Mouse (Mus musculus): ENCODE data around the gene Baiap2.

The Baiap2 gene

DNA sequence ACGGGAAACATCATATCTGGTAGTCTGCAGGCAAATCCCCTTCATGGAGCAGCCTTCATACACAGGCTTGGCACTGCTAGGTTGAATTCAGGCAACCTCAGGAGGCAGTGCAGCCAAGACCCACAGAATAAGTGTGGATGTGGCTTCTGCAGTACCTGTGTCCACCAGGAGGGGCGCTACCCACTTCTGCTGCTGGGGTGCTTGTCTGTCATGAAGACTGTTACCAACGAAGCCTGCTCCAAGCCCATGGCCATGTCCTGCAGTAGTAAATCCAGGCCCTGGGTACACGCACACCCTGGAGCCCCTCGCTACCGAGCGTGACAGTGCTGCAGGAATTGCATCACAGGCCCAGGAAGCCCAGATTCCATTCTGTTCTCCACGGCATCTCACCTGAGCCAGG is 22.7 kb upstream of the Baiap2 start:
- DNase-seq (ENCODE audit: low read depth, low spot score), result no peak

DNA sequence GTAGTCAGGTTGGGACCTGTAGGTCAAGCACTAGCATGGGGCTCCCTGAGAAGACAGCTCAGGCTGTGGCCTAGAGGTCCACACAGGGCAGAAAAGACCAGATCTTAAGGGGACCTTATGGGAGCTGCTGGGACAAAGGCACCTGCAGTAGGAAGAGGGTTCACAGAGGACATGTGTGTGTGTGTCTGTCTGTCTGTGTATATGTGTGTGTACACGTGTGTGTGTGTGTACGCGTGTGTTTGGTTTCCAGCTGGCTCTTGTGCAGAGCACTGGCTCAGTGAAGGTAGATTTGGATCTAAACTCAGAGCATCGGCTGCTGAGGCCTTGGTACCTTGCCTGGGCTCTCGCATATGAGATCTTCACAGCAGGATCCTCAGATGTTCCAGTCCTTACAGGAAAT is 21.9 kb upstream of the Baiap2 start:
- DNase-seq (ENCODE audit: low read depth, low spot score), result no peak

DNA sequence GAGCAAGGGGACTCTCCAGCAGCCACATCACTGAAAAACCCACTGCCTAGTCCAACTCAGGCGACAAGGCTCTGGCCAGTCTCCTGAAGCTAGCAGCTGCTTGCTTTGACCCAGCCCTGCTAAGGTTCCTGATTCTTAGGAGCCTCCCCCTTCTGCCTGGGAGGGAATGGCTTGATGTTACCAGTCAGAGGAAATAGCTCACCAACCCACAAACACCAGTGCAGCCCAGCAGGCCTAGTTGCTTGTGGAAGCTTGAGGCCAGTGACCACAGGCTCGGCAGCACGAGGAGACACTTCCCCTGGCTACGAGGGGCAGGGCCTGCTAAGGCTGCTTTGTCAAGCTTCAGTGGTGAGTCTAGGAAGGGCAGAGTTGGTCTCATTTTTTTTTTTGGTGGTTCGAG is 17.4 kb upstream of the Baiap2 start:
- DNase-seq (ENCODE audit: low read depth, low spot score), result no peak

DNA sequence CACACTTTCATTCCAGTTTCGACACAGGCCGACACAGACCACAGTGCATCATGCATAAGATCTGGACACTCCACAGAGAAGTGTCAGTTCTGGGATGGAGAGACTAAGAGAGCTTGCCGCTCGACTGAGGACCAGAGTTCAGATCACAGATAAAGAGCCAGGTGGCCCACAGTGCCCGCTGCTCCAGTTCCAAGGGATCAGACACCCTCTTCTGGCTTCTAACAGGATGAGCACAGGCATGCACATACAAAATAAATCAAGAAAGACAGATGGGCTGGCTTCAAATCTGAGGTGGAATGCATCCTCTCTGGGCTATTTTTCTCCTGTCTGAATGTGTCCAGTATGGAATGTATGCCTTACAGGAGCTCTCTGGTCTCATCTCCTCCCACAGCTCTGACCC is 15.8 kb upstream of the Baiap2 start:
- no peak for DNase-seq (ENCODE audit: low read depth, low spot score)

DNA sequence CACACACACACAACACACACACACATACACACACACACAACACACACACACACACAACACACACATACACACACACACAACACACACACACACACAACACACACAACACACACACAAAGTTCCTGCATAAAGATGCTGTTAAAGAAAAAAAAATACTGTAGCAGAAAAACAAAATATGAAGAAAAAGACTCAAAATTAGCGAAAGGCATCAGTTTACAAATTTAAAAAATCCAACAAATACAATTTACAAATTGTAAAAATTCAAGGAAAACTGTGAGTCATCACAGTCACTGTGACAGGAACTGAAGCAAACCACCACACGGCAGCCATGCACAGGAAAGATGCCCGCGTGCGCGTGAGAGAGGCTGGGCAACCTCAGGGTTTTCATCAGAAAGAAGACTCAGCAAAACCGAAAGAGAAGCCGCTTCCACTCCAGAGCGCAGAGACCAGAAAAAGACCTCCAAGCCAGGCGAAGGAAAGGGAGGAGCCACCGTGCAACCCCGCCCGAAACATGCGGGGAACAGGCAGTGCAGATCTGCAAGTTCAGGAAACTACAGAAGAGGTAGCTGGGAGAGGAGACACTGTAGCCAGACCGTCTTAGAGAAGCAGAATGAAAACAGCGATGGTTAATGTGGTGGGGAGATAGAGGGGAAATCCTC is 14.4 kb upstream of the Baiap2 start:
- DNase-seq (ENCODE audit: low read depth, low spot score), result no peak

DNA sequence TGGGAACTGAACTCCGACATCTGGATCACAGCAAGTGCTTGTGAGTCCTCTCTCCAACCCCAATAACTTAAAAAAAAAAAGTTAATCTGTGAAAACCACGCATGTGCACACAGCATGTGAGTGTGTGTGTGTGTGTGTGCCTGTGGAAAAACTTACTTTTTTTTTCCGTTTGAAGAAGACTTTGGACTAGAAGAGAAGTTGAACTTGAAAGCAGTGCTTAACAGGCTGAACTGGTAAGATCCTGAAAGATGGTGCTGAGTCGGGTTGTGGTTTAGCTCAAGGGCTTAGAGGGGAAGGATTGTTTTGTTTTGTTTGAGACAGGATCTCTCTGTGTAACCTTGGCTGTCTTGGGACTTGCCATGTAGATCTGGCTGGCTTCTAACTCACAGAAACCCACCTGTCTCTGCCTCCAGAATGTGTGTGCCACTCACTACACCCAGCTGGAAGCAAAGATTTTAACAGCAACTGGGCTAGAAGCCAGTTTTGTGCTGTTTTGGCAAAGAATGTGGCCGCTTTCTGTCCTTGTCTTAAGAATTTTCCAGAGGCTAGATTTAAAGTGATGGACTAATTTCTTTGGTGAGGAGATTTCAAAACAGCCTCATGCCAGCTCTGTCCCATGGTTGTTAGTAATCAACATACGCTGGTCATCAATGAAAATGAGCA is 12.8 kb upstream of the Baiap2 start:
- no peak for DNase-seq (ENCODE audit: low read depth, low spot score)

DNA sequence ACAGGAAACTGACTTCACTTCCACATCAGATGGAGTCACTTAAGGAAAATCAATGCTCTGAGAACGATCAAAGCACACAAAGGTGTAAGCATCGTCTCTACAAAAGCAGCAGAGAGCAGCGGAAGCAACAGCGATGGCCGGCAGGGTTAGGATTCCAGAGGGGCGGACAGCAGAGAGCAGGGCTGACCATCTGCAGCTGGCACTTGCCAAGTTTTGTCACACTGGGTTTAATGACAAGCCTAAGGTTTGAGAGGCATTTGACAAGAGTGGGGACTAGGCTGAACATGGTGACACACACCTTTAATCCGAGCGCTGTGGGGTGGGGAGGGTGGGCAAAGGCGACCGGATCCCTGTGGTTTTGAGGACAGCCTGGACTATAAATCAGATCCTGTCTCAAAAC is 10.8 kb upstream of the Baiap2 start:
- DNase-seq (ENCODE audit: low read depth, low spot score), result no peak

DNA sequence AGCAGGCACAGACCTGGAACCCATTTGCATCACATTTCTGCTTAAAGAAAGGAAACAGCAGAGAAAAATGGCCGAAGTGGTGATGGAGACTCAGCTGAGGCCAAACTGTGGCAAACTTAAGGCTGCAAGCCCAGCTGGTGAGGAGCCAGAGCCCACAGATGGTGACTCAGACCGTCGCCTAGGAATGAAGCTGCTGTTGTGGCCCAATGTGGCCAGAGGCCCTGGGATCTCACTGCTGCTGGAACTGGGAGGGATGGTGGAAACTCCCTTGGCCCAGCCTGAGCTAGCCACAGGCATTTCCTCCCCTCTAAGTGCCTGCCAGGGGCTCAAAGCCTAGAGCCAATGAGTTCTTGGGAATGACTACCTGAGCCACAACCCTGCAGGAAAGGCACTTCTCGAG is 9.4 kb upstream of the Baiap2 start:
- no peak for DNase-seq (ENCODE audit: low read depth, low spot score)

DNA sequence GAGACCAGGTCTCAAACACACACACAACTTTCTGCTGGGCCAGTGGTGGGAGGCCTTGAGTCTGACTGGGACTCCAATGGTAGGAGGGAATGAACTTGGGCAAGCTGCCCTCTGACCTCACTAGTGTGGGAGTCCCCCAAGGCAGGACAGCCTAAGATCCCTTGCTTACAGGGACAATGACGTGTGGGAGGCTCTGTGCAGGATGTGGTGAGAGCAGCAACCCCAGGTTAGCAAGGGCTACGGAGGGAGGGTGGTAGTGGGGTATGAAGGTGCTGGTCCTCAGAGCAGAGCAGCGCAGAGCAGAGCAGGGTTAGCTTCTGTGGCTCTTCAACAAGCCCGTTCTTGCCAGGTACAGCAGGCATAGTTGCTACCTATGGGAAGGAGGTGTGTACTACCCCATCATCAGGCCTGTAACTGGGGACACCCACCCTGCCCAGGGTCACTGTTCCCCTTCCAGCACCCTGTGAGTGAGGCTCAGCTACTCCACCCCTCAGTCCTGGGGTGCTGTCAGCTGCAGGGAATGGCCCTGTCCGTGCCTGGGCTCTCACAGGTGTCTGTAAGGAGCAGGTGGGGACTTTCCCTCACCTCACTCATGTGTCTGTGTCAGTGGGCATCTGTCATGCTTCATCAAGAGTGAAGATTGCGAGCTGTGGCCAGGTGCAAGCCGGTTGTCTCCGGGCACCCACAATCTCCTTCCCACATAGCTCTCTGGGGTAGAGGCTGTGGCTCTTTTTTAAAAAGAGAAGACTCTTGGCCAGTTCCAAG is 8.6 kb upstream of the Baiap2 start:
- no peak for DNase-seq (ENCODE audit: low read depth, low spot score)

DNA sequence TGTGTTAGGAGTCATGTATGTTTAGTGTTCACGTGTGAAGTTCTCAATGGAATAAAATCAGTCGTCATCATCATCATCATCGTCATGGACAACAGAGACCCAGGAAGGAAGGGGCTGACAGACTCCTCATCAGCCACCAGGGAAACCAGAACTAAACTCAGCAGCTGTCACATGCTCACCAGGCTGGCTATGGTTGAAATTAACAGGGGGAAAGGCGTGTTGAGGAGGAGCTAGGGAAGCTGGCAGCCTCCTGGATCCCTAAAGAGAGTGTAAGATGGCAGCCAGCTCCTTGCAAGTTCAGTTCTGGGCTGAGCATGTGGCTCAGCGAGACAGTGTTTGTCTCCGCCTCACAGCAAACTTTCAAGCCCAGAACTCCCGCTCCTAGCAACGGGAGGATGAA is 7.8 kb upstream of the Baiap2 start:
- DNase-seq (ENCODE audit: low read depth, low spot score), result no peak

DNA sequence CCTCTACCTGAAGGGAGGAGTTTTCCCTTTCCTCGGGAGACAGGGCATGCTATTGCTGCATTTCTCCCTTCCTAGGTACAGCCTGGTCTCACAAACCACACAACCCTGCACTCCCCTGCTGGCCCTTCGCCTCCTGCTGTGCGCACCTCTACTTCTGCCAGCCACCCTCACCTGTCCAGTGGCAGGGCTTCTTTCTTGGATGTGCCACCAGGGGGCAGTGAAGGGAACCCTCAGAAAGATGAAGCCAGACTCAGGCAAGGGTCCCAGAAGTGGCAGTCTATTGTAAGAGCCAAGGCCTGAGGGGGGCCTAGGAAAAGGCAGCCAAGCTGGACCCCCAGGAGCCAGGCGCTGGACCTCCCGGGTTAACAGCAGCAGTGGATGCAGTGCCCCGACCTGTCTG is 7.1 kb upstream of the Baiap2 start:
- no peak for DNase-seq (ENCODE audit: low read depth, low spot score)

DNA sequence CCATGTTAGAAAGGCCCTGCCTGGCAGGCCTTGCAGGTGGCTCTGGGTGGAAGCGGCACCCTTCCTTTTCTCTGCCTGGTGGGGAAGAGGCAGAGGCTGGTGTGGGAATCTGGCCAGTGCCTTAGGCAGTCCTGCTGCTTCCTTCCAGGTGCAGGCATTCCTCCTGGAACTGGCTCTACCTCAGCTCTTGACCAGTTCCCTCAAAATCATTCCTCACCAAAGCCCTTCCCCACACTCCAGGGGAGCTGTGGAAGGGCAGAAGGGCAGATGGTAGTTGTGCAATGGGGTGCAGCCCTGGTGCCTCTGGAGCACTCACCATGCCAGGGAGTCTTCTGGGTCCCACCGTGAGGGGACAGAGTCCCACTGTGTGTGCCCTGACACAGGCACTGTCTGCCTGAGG is 6.1 kb upstream of the Baiap2 start:
- DNase-seq (ENCODE audit: low read depth, low spot score), result no peak

DNA sequence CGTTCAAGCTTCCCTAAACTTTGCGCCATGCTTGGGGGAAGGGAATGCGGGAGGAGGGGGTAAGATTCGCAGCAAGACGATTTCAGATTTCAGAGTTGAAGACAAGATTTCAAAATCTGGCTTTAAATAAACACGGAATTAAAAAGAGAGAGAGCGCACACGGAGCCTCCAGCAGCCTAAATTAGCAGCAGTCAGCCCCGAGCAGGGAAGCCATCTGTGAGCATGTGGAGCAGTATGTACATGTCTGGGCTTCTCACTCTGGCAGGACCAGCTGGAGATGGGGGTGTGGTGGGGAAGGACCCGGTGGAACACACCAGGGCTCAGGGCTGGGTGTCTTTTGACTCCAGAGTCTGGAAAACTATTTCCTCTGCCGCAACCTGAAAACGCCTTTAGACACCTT is 5.3 kb upstream of the Baiap2 start:
- no peak for DNase-seq (ENCODE audit: low read depth, low spot score)

DNA sequence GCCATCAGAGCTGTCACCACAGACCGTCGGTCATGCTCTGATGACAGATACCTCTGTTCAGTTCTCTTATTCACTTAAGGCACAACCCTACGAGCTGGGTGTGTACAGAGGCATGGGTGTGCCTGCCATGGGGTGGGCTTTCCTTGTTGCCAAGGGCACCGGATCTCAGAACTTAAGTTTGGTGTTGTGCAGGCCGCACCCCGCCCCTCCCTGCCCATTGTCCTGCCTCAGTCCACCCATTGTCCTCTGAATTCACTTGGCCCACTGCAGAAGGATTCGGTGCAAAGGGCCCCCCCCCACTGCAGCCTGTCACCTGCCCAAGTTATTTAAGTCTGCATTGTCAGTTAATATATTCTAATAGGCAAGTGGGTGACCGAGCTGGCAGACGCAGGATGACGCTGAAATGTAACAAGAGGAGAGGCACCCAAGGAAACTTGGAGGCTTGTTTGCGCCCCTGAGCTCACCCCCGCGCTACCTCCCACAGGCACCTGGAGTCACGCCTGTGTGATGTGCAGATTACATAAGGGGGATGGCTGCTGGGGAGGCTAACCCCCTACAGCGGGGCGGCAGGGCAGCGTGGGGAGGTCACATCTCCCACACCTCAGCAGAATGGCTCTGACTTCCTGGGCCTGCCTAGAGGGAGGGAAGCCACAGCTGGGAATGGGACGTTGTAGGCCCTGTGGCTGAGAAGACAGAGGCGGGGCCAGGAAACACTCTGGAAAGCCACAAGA is 4.6 kb upstream of the Baiap2 start:
- DNase-seq (ENCODE audit: low read depth, low spot score), result no peak

DNA sequence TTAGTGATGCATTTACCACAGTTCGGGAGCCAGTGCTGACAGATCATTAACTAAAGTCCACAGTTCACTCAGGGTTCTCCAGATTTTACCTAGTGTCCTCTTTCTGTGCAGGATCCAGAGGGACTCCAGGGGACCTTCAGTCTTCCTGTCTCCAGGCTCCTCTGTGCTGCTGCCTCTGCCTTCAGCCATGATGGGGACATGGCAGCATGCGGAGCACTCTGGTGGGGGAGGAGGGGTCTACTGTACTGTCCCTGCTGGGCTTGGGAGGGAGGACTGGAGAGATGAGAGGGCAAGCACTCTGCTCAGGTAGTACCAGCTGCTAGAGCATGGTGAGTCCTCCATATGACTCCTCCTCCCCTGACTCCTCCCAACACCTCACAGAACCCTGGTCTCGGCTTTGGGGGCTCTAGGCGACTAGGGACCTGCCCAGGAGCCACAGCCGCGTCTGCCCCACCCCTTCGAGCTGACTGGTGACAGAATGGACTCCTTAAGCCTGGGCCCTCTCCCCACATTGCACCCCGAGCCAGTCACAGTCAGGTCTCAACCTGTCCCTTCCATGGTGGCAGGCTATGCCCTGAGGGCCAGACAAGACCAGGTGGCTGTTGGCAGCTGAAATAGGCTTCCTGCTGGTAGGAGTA is 3.4 kb upstream of the Baiap2 start:
- no peak for DNase-seq (ENCODE audit: low read depth, low spot score)

DNA sequence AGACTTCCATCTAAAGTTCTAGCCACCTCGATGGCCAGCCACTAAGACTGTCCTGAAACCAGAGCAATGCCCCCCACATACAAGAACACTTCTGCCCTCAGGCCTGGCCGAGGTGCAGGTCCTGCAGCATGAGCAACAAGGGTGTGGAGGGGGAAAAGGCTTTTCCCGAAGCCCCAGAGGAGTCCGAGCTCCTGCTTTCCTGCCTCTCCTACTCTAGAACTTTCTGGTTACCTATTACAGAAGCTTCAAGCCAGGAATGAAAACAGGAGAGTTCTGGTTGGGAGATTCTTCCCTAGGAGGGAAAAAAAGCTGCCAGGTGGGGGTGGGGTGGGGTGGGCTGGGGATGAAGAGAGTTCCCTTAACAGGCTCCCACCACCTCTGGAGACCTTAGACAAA is 2.9 kb upstream of the Baiap2 start:
- no peak for DNase-seq (ENCODE audit: low read depth, low spot score)

DNA sequence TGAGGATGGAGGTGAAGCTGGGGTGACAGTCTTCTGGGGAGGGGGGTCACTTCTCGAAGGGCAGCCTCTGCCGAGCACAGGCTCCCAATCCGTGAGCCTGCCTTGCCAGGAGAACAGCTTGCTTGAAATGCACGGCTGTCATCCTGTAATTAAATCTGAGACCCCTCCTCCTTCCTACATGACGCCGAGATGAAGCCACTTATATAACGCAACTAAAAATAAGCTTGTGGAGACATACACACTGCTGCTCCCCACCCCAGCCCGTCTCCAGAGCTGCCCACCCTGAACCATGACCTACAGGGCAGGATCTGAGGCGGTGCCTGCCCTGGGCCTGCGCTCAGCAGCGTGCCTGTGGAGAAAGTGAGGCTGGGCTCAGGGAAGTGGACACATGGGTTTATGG is 2.4 kb upstream of the Baiap2 start:
- DNase-seq (ENCODE audit: low read depth, low spot score), result no peak

DNA sequence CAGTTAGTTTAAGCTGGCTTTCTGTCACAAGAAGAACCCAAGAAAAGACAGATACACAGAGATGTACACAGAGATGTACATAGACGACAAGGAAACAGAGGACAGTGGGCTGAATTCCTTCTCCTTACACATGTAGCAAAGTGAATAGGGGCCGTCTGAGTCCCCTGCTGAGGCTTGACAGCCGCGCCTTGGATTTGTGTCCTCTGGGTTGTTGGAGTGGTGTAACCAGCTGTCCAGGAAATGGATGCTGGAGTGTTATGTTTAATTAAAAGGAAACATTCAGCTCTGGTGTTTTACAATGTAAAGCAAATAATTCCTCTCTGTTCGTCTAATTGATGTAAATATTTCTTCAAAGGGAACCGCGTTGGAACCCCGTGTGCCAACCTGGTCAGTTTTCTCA is 769 bp upstream of the Baiap2 start:
- no peak for DNase-seq (ENCODE audit: low read depth, low spot score)

DNA sequence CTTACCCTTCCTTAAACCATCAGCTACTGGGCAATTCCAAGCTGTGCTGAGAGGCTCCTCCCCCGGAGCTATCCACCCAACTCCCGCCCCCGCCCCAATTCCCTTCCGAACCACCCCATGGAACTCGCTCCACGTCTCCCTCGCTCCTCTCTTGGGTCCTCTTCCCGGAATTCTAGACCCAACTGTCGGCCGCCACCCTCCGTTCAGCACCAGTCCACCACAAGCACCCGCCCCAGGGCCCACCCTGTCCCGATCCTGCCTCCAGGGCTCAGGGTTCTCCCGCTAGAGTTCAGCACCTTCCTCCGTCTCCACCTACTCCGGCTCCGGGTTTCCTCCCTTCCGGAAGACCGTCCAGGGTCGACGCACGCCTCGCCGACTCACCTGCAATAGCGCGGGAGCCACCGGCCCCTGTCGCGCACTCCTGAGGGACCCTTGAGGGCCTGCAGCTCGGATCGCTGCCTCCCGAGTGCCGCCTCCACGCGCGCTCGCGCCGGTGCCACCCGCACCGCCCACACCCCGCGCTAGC is 299 bp upstream of the Baiap2 start:
- no peak for DNase-seq (ENCODE audit: low read depth, low spot score)

DNA sequence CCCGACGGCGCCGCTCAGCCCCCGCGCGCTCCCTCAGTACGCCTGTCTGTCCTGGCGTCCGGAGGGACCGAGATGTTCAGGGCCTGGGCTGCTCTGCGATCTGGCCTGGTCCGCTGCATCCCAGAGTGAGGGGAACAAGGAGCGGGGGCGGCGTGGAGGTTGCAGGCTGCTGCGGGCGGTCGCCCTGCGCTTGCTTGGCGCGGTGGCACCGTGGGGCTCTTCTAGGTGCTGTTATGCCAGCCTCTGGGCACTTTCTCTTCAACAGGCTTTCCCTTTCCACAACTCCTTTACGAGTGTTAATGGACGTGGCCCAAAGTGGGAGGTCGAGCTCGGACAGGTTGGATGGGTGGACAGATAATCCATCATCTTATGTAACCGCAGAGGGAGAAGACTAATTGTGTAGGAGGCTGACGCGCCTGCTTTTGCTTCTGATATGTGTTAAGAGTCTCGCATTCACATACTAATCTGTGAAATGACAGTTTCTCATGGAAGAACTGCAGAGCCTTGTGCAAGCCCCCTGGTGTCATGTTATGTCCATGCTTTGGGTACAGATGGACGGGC is 945 bp downstream of the Baiap2 start:
- no peak for DNase-seq (ENCODE audit: low read depth, low spot score)

DNA sequence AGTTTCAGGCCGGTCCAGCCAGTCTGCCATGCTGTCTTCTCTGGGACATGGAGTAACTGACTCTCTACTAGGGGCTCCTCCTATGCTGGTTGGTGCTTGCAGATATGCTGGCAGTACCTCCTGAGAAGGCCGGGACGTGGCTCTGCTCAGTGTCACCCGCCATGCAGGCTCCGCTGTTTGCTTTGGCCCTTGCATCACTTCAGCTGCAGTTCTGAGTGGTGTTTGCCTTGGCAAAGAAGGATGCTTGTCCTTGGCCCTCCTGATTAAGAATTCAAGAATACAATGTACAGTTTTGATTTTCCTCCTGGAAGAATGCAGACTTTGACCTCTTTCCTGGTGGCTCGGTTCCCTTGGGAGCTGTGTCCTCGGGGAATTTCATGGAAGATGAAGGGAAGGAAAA is 2.8 kb downstream of the Baiap2 start:
- no peak for DNase-seq (ENCODE audit: low read depth, low spot score)

Measured in c-Kit-negative CD71-positive TER-119-positive erythroid progenitor cells, embryonic 14.5 days (primary cell).